In the genomic region with DNA sequence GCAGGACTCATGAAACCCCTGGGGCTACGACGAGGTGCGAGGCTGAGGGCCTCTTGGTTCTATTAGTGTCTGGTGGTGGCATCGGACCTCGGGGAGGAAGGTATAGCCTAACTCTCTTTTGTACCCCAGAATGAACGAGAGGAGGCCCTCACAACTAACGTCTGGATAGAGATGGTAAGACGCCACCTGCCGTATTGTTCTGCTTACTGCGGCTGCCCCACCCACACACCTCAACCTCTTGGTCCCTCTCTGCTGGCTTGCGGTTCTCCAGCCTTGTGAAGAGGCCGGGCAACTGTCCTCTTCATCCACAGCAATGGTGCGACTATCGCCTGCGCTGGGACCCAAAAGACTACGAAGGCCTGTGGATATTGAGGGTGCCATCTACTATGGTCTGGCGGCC, we compare ENCODE assay signal across 11 mouse cellular contexts. TPM values are rescaled to one million over a fixed set of nuclear protein-coding genes. Genes with fewer than 3 reads are reported as not detected.
DNase-seq lines count a peak whose midpoint lies in the region; ATAC-seq lines count a peak whose summit lies in the region.
"Had no signal": no experiment of that assay in that cellular context is flagged by ENCODE, and none has a peak within 500 bp of the region (broad histone marks: within the 10 kb centered on the region; RNA-seq: fewer than 3 reads in every experiment).

No protein-coding gene starts in this region.

- H3K4me1 ChIP-seq in kidney, embryonic 15.5 days: peaks cover 15% of the 10 kb centered on the region
- H3K4me1 ChIP-seq: hindbrain, embryonic 15.5 days had no signal

- no peaks in the 10 kb centered on the region for H3K36me3 ChIP-seq in kidney, embryonic 15.5 days
- H3K36me3 ChIP-seq: hindbrain, embryonic 15.5 days had no signal

- H3K27ac ChIP-seq in kidney, embryonic 15.5 days: no peak overlapping the region
- H3K27ac ChIP-seq: hindbrain, embryonic 15.5 days had no signal

- 16% methylated on average over 17 of the region's 17 CpGs for WGBS in kidney, embryonic 15.5 days

- no peak for DNase-seq in kidney, postnatal 14 days
- peak; percentile 40 for DNase-seq in thymus, postnatal 14 days
- DNase-seq in thymus, postnatal 36 days: no peak
- DNase-seq in thymus, postnatal 4 days: peak; percentile 64
- DNase-seq in layer of hippocampus, adult 8-10 months (ENCODE audit: low spot score in 2 of 2): no peak
- no peak for DNase-seq in adrenal gland, adult (ENCODE audit: inconsistent age in 2 of 2, low spot score in 1 of 2)
- DNase-seq: cerebellum, adult 11 months had no signal

- peaks cover 26% of the 10 kb centered on the region for H3K27me3 ChIP-seq in kidney, embryonic 15.5 days

- no peak overlapping the region for H3K9ac ChIP-seq in kidney, embryonic 15.5 days
- H3K9ac ChIP-seq: hindbrain, embryonic 15.5 days had no signal

- H3K4me3 ChIP-seq in kidney, embryonic 15.5 days (replicated peaks): no peak overlapping the region
- H3K4me3 ChIP-seq: hindbrain, embryonic 15.5 days had no signal

- ATAC-seq in kidney, embryonic 15.5 days (replicated peaks; ENCODE audit: low FRiP score): no peak
- ATAC-seq in hematopoietic stem cell, adult 5-6 weeks (replicated peaks in 1 of 2; ENCODE audit: insufficient read depth in 1 of 2, low FRiP score in 2 of 2, low TSS enrichment in 1 of 2, low read depth in 1 of 2, poor library complexity in 2 of 2, severe bottlenecking in 2 of 2): peak; percentile 52 to 54; a peak in 3 of 4 replicates

- H3K4me2 ChIP-seq in kidney, embryonic 15.5 days: peak overlapping the region; percentile 23; the same call in 1 of the 2 replicates
- H3K4me2 ChIP-seq: hindbrain, embryonic 15.5 days had no signal

- no peaks in the 10 kb centered on the region for H3K9me3 ChIP-seq in kidney, embryonic 15.5 days (replicated peaks)
- H3K9me3 ChIP-seq: hindbrain, embryonic 15.5 days had no signal

RNA-seq across cellular contexts. Expression of a gene that starts 1.9 kb away (rescaled TPM):
- 2.0 and 4.3 TPM in 2 replicates for polyA plus RNA-seq in kidney, embryonic 15.5 days (2015; fragmentation: Nextera tagmentation; extraction: Ambion mirVana)
- total RNA-seq in hematopoietic stem cell, adult 5-6 weeks (2017): not detected in 2 replicates
- total RNA-seq in layer of hippocampus, adult 8-10 months (2022): not detected
- total RNA-seq: left cerebral cortex, postnatal 36 days had no signal

RNA-seq across cellular contexts. Expression of a gene that starts 7.4 kb away (rescaled TPM):
- polyA plus RNA-seq in kidney, embryonic 15.5 days (2015; fragmentation: Nextera tagmentation; extraction: Ambion mirVana): 164 and 168 TPM in 2 replicates
- 123 and 155 TPM in 2 replicates for total RNA-seq in hematopoietic stem cell, adult 5-6 weeks (2017)
- 10 to 100 TPM; 54.7 to 68.0 (median 59.8) TPM for total RNA-seq in layer of hippocampus, adult 8-10 months (2022)

RNA-seq across cellular contexts. Expression of a gene that starts 15.9 kb away (rescaled TPM):
- 1.1 and 1.6 TPM in 2 replicates for polyA plus RNA-seq in kidney, embryonic 15.5 days (2015; fragmentation: Nextera tagmentation; extraction: Ambion mirVana)
- not detected in 2 replicates for total RNA-seq in hematopoietic stem cell, adult 5-6 weeks (2017)
- total RNA-seq in layer of hippocampus, adult 8-10 months (2022): not detected
- total RNA-seq: left cerebral cortex, postnatal 36 days had no signal
- polyA plus RNA-seq: hindbrain, embryonic 15.5 days had no signal

RNA-seq across cellular contexts. Expression of a gene that starts 23.2 kb away (rescaled TPM):
- 0.09 TPM in 1 of 2 replicates, not detected in the other for polyA plus RNA-seq in kidney, embryonic 15.5 days (2015; fragmentation: Nextera tagmentation; extraction: Ambion mirVana)
- not detected in 2 replicates for total RNA-seq in hematopoietic stem cell, adult 5-6 weeks (2017)
- total RNA-seq in layer of hippocampus, adult 8-10 months (2022): under 1 TPM in 1 of 4 experiments, not detected in 3; 0.14 TPM

RNA-seq across cellular contexts. Expression of a gene that starts 50.0 kb away (rescaled TPM):
- 1.3 and 3.8 TPM in 2 replicates for polyA plus RNA-seq in kidney, embryonic 15.5 days (2015; fragmentation: Nextera tagmentation; extraction: Ambion mirVana)
- total RNA-seq in hematopoietic stem cell, adult 5-6 weeks (2017): not detected in 2 replicates
- total RNA-seq in layer of hippocampus, adult 8-10 months (2022): 1 to 10 TPM; 2.3 to 5.3 (median 3.7) TPM

Comparison
In these comparisons a context has a peak if more than half of its experiments do, and no peak if none do; other contexts are left out.
1. DNase-seq: peak in thymus, postnatal 14 days (single experiment) and thymus, postnatal 4 days (single experiment); none in kidney, postnatal 14 days (single experiment), thymus, postnatal 36 days (0 of 2), layer of hippocampus, adult 8-10 months (0 of 2) and adrenal gland, adult (0 of 2).